Mouse (Mus musculus) cerebellum, adult 2 months (tissue): ENCODE data around the gene Gpd2.

Source experiments
- CTCF ChIP-seq: fragments of 200-500 bp; IDR thresholded peaks from 2 replicates; pipeline ENCODE4 v1.5.1; 2011; ENCODE audit warnings: low read depth, mild to moderate bottlenecking, control low read depth, low read length, moderate library complexity, borderline replicate concordance; ENCODE audit not compliant: insufficient read depth
- POLR2A ChIP-seq: fragments of 200-500 bp; IDR thresholded peaks from 2 replicates; pipeline ENCODE4 v1.6.1; 2011; ENCODE audit warnings: low read length, control low read depth, borderline replicate concordance; ENCODE audit not compliant: insufficient read depth

DNA sequence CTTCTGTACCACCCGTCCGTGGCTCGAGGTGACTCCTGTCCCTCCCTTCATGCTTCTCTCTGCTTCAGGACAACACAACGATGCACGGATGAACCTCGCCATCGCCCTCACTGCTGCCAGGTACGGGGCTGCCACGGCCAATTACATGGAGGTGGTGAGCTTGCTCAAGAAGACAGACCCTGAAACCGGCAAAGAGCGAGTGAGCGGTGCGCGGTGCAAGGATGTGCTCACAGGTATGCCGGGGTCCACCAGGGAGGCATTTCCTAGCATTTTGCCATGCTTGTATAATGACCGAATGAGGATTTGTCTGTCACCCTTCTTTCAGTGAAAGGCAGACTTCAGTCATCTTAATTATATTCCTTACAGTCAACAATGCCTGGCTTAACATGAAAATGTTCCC, 101.3 kb downstream of the Gpd2 start:
- no peak for TF ChIP-seq POLR2A
- no peak for TF ChIP-seq CTCF
